Mouse (Mus musculus): ENCODE data around the gene Mfsd13b.

- no peak for TF ChIP-seq GATA1 (IDR thresholded peaks at IDR 0.05; ENCODE audit: borderline replicate concordance, low read length)
- TF ChIP-seq FLI1 (IDR thresholded peaks at IDR 0.05; ENCODE audit: low read length): no peak
These were observed 19.6 kb downstream of the Mfsd13b start for GRCm38 (mm10) chr7:121001879-121002278.
